Mouse (Mus musculus) midbrain, embryonic 11.5 days (tissue): ENCODE results near the gene Map2k5. TPM values are rescaled to one million over a fixed set of nuclear protein-coding genes. Genes with fewer than 3 reads are reported as not detected.

Experiments
- ATAC-seq: fragments of 200-750 bp; cut with Nextera tagmentation; 2 replicates; pipeline ENCODE4 v1.8.0; 2017; ENCODE audit warnings: moderate TSS enrichment, moderate library complexity; ENCODE audit not compliant: low FRiP score
- DNase-seq: peaks from one replicate; pipeline ENCODE4 v3.0.0; 2015; ENCODE audit warnings: low spot score; ENCODE audit errors: missing footprints
- H3K27ac ChIP-seq: fragments of 300-500 bp; sonication (generic); 2 replicates; pipeline ENCODE4 v1.5.1; 2014; ENCODE audit warnings: low read depth, low read length
- H3K27me3 ChIP-seq: fragments of 300-500 bp; sonication (generic); 2 replicates; pipeline ENCODE4 v1.6.1; 2014; ENCODE audit warnings: mild to moderate bottlenecking, low read length, moderate library complexity, mixed read lengths; ENCODE audit not compliant: control insufficient read depth, insufficient read depth
- H3K36me3 ChIP-seq: fragments of 300-500 bp; sonication (generic); 2 replicates; pipeline ENCODE4 v1.6.1; 2014; ENCODE audit warnings: mild to moderate bottlenecking, low read length, moderate library complexity, mixed read lengths; ENCODE audit not compliant: control insufficient read depth, insufficient read depth
- H3K4me1 ChIP-seq: fragments of 300-500 bp; sonication (generic); 2 replicates; pipeline ENCODE4 v1.6.1; 2014; ENCODE audit warnings: low read length; ENCODE audit not compliant: control insufficient read depth, insufficient read depth
- H3K4me2 ChIP-seq: fragments of 300-500 bp; sonication (generic); 2 replicates; pipeline ENCODE4 v1.6.1; 2014; ENCODE audit warnings: mild to moderate bottlenecking, moderate library complexity
- H3K4me3 ChIP-seq: fragments of 300-500 bp; sonication (generic); 2 replicates; pipeline ENCODE4 v1.5.1; 2014; ENCODE audit warnings: low read depth, low read length
- H3K9ac ChIP-seq: fragments of 300-500 bp; sonication (generic); 2 replicates; pipeline ENCODE4 v1.6.1; 2014; ENCODE audit warnings: low read length
- H3K9me3 ChIP-seq: fragments of 300-500 bp; sonication (generic); 2 replicates; pipeline ENCODE4 v1.6.1; 2016; ENCODE audit warnings: low read length; ENCODE audit not compliant: control insufficient read depth
- WGBS: fragments of 180-500 bp; shearing (Covaris S2); extraction: QIAGEN DNeasy Blood & Tissue Kit; methylation state at CpG from one replicate; pipeline ENCODE4 v1.1.7; 2014; 5-methylcytosine and 5-hydroxymethylcytosine counted together
- polyA plus RNA-seq: library from polyadenylated mRNA; unstranded; fragments of >200 nt; fragmentation: Nextera tagmentation; extraction: Ambion mirVana; gene quantifications from 2 replicates; pipeline ENCODE4 v1.2.1, GENCODE M21; 2014

The Map2k5 gene
- polyA plus RNA-seq, 1 experiment from 2014 or later = 36.9 TPM

DNA sequence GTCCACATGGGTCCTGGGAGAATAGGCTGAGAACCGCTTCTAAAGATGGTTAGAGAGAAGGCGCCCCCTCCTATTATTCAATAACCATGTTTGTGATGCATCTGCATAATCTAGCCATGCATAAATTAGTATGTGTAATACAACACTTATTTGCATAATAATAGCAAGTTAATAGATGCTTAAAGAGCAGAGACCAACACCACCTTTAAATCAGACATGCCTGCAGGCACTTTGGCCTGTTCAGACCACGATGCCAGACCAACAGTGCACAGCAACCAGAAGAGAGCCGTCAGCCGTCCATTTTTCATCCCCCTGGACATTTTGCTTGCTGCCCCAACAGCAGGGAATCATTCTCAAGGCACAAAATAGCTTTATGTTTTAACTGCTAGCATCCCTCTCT lies 143.3 kb downstream of the Map2k5 start:
- no peak overlapping the region for H3K9ac ChIP-seq
- no peak overlapping the region for H3K4me3 ChIP-seq
- H3K9me3 ChIP-seq = no peaks in the 10 kb centered on the region
- H3K36me3 ChIP-seq = no peaks in the 10 kb centered on the region; the same call in 1 of the 2 replicates
- H3K4me2 ChIP-seq = no peak overlapping the region
- WGBS = 69% methylated on average over 5 of the region's 5 CpGs
- ATAC-seq (no peak), DNase-seq (no peak)
- H3K4me1 ChIP-seq = peaks cover 7% of the 10 kb centered on the region; the same call in 1 of the 2 replicates
- H3K27me3 ChIP-seq = no peaks in the 10 kb centered on the region
- no peak overlapping the region for H3K27ac ChIP-seq

- H3K36me3 ChIP-seq = no peaks in the 10 kb centered on the region; the same call in 1 of the 2 replicates
- no peaks in the 10 kb centered on the region for H3K9me3 ChIP-seq
- no peak overlapping the region for H3K4me3 ChIP-seq
- ATAC-seq (no peak), DNase-seq (no peak)
- H3K4me2 ChIP-seq = no peak overlapping the region
- peaks cover 7% of the 10 kb centered on the region; the same call in 1 of the 2 replicates for H3K4me1 ChIP-seq
- no peak overlapping the region for H3K27ac ChIP-seq
- no peaks in the 10 kb centered on the region for H3K27me3 ChIP-seq
- WGBS = 79% methylated on average over 15 of the region's 15 CpGs
- H3K9ac ChIP-seq = no peak overlapping the region
Observed at GRCm38 (mm10) chr9:63230289-63230688, 147.4 kb downstream of the Map2k5 start.

GRCm38 (mm10) chr9:63229124-63229523 lies 148.6 kb downstream of the Map2k5 start:
- H3K27me3 ChIP-seq = no peaks in the 10 kb centered on the region
- H3K36me3 ChIP-seq = no peaks in the 10 kb centered on the region; the same call in 1 of the 2 replicates
- H3K27ac ChIP-seq = no peak overlapping the region
- H3K9me3 ChIP-seq = no peaks in the 10 kb centered on the region
- H3K4me3 ChIP-seq = no peak overlapping the region
- WGBS = 84% methylated on average over 4 of the region's 4 CpGs
- no peak for DNase-seq
- H3K4me1 ChIP-seq = peaks cover 2% of the 10 kb centered on the region
- H3K4me2 ChIP-seq = no peak overlapping the region
- no peak for ATAC-seq
- H3K9ac ChIP-seq = no peak overlapping the region

DNA sequence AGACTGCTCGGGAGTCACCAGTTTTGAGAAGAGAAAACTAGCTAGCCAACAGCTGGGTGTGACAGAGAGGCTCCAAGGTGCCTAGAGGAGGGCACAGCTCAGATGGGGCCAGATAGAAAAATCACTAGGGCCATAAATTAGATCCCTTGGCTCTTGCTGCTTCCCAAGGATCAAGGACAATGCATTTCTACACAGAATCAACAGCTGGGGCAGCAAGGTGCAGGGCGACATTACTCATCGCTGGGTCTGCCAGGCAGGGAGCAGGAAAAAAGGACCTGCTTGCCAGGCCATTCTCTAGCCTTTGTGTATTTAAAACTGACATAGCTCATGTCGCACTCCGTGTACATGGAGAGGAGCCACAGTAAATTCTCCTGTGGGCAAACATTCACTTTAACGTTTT lies 155.5 kb downstream of the Map2k5 start:
- no peaks in the 10 kb centered on the region for H3K9me3 ChIP-seq
- no peak overlapping the region for H3K27ac ChIP-seq
- H3K9ac ChIP-seq = no peak overlapping the region
- H3K36me3 ChIP-seq = no peaks in the 10 kb centered on the region
- DNase-seq (peak; percentile 6), ATAC-seq (no peak)
- no peaks in the 10 kb centered on the region; the same call in 1 of the 2 replicates for H3K4me1 ChIP-seq
- no peaks in the 10 kb centered on the region for H3K27me3 ChIP-seq
- 88% methylated on average over 6 of the region's 6 CpGs for WGBS
- no peak overlapping the region for H3K4me3 ChIP-seq
- H3K4me2 ChIP-seq = no peak overlapping the region

DNA sequence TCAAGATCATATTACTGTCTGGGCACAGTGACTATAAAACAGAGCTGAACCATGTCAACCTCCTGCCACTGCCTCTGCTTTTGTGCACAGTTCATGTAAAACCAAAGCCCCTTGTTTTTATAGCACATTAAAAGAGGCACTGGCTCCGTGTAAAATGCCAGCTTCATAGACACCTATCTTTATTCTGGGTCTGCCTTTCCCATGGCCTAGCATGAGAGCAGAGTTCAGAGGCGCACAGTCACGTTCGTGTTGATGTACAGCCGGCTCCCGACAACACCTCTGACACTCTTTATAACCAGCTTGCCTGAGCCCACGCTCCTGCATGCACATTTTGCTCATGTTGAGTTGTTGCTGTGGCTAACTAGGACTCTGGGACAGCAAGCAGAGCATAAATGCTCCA lies 157.9 kb downstream of the Map2k5 start:
- H3K9me3 ChIP-seq = no peaks in the 10 kb centered on the region
- no peak overlapping the region for H3K9ac ChIP-seq
- no peaks in the 10 kb centered on the region for H3K27me3 ChIP-seq
- H3K4me2 ChIP-seq = no peak overlapping the region
- H3K4me1 ChIP-seq = no peaks in the 10 kb centered on the region; the same call in 1 of the 2 replicates
- H3K36me3 ChIP-seq = no peaks in the 10 kb centered on the region
- peak; percentile 60 for DNase-seq
- WGBS = 93% methylated on average over 7 of the region's 7 CpGs
- H3K4me3 ChIP-seq = no peak overlapping the region
- no peak overlapping the region for H3K27ac ChIP-seq
- no peak for ATAC-seq

DNA sequence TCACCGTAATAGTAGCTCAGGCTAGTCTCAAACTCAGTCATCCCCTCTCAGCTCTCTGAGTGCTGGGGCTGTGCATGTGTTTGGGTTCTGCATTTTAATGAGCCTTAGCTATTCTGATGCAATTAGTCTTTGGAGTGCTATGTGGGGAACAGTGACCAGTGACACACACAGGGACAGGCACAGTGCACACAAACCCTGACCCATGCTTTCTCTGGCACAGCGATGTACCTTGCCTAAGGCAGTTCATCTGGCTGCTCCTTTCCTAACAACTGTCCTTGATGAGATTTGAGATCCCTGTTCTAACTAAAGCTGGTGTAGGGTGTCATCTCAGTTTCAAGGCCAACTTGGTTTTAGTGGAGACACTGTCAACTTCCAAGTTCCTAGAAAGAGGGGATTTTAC lies 162.7 kb downstream of the Map2k5 start:
- Histone ChIP-seq H3K36me3 (no peaks in the 10 kb centered on the region), H3K9me3 (no peaks in the 10 kb centered on the region), H3K9ac (no peak overlapping the region), H3K4me3 (no peak overlapping the region), H3K27me3 (no peaks in the 10 kb centered on the region), H3K27ac (no peak overlapping the region), H3K4me1 (no peaks in the 10 kb centered on the region), H3K4me2 (no peak overlapping the region)
- no peak for DNase-seq
- 81% methylated on average over 2 of the region's 2 CpGs for WGBS
- no peak for ATAC-seq

DNA sequence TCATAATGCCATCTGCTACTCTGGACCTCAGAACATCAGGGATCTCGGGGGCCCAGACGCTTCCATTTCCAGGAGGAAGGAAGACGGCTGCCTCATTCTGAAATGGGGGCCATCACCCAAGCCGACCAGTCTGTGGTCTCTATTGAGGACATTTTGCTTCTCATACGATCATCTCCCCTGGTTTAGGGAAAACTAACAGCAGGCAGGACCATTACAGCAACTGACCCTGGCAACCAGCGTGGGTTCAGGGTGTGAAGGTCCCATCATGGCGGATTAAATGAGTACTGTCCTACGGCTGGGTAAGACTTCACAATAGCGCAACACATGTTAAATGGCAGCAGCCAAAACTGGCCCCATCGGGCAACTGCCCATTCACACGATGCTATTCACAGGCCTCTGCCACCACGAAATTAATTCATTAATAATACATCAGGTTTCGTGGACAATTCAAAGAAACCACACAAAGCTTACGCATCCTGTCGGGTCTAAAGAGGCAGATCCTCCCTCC lies 170.9 kb downstream of the Map2k5 start:
- no peak overlapping the region for H3K4me2 ChIP-seq
- ATAC-seq = 0 out of 2 replicates have a peak, but pooled peaks have one; percentile 58
- H3K4me3 ChIP-seq = no peak overlapping the region
- no peaks in the 10 kb centered on the region for H3K9me3 ChIP-seq
- H3K9ac ChIP-seq = no peak overlapping the region
- no peaks in the 10 kb centered on the region for H3K27me3 ChIP-seq
- peaks cover 14% of the 10 kb centered on the region for H3K4me1 ChIP-seq
- WGBS = 47% methylated on average over 15 of the region's 15 CpGs
- peak; percentile 92 for DNase-seq
- no peak overlapping the region; the same call in 1 of the 2 replicates for H3K27ac ChIP-seq
- H3K36me3 ChIP-seq = 0 out of 2 replicates have a peak, but pooled peaks cover 2% of the 10 kb centered on the region

GRCm38 (mm10) chr9:63203461-63203860 lies 174.2 kb downstream of the Map2k5 start:
- Histone ChIP-seq H3K4me3 (no peak overlapping the region), H3K27me3 (no peaks in the 10 kb centered on the region), H3K9ac (no peak overlapping the region), H3K9me3 (no peaks in the 10 kb centered on the region), H3K36me3 (0 out of 2 replicates have a peak, but pooled peaks cover 2% of the 10 kb centered on the region), H3K4me1 (peaks cover 14% of the 10 kb centered on the region), H3K4me2 (no peak overlapping the region), H3K27ac (no peak overlapping the region)
- DNase-seq (peak; percentile 73), ATAC-seq (no peak)
- 81% methylated on average over 3 of the region's 3 CpGs for WGBS

- H3K4me2 ChIP-seq = no peak overlapping the region
- DNase-seq = no peak
- no peak overlapping the region for H3K9ac ChIP-seq
- H3K4me3 ChIP-seq = no peak overlapping the region
- H3K27me3 ChIP-seq = no peaks in the 10 kb centered on the region
- H3K27ac ChIP-seq = no peak overlapping the region
- peaks cover 16% of the 10 kb centered on the region for H3K4me1 ChIP-seq
- WGBS = 94% methylated on average over 15 of the region's 15 CpGs
- H3K36me3 ChIP-seq = 0 out of 2 replicates have a peak, but pooled peaks cover 2% of the 10 kb centered on the region
- no peak for ATAC-seq
- no peaks in the 10 kb centered on the region for H3K9me3 ChIP-seq
Observed at GRCm38 (mm10) chr9:63201376-63202323, 176.1 kb downstream of the Map2k5 start.
